Mouse (Mus musculus): ENCODE measurements around the gene Arl13b.

- no peak for TF ChIP-seq CTCF (IDR thresholded peaks at IDR 0.05; ENCODE audit: borderline replicate concordance, insufficient read depth, low read length)
- TF ChIP-seq POLR2A (IDR thresholded peaks at IDR 0.05; ENCODE audit: low read depth, low read length), result no peak
Measured at GRCm38 (mm10) chr16:62856273-62856672, 9.4 kb upstream of the Arl13b start.
